Mouse (Mus musculus) retina, postnatal 1 day (tissue): ENCODE measurements around the gene Alkbh3.

Source experiments
- DNase-seq: peaks from one replicate; pipeline ENCODE4 v3.0.0-alpha.2; 2012

The Alkbh3 gene

DNA sequence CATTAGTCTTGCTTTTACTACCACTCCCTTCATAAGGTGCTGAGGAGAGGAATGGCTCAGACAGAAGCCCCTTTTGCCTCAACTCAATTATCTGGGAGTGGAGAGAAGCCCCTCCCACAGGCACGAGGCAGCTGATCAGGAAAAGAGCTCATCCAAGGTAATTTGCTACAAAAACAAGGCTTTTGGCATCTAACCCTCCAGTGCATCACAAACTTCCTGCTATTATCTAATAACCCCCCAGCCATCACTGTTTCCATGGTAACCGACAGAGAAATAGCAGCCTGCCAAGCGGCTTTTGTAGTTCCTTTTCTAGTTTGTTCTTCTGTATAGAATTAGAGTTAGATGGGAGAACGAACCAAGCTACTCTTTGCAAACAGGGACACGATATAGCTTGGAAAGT is 18.3 kb downstream of the Alkbh3 start:
- no peak for DNase-seq

DNA sequence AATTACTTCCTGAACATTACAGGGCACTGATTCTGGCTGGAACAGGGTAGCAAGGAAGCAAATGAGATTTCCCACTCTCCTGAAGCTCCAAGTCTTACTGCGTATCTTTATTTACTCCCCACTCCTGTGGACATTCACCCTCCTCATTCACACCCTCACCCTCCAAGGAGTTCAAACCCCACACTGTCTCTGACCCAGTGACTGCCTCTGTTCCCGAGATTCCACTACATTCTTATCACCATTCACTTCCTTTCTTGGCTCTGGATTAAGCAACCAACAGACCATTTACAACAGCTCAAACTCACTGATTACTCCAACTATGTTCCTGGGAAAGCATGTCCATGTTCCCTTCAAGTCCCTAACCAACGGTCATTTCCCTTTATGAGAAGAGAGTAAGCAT is 19.3 kb downstream of the Alkbh3 start:
- no peak for DNase-seq

DNA sequence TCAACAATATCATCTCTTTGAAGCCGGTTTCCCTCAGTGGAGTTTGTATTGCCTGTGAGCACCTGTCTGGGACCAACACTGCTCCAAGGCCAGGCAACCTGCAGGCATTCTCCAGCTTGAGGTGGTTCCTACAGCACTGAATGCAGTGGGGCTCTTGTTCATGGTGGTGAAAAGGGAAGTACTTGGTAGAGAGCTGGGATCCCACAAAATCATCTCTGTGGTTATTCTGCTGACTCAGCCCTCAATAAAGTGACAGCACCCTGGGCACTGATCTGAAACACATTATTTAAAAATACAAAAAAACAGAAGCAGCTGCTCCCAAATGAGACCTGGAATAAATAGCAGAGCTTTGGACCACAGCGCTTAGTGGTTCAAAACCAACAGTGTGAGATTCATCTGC is 22.2 kb downstream of the Alkbh3 start:
- DNase-seq: no peak

DNA sequence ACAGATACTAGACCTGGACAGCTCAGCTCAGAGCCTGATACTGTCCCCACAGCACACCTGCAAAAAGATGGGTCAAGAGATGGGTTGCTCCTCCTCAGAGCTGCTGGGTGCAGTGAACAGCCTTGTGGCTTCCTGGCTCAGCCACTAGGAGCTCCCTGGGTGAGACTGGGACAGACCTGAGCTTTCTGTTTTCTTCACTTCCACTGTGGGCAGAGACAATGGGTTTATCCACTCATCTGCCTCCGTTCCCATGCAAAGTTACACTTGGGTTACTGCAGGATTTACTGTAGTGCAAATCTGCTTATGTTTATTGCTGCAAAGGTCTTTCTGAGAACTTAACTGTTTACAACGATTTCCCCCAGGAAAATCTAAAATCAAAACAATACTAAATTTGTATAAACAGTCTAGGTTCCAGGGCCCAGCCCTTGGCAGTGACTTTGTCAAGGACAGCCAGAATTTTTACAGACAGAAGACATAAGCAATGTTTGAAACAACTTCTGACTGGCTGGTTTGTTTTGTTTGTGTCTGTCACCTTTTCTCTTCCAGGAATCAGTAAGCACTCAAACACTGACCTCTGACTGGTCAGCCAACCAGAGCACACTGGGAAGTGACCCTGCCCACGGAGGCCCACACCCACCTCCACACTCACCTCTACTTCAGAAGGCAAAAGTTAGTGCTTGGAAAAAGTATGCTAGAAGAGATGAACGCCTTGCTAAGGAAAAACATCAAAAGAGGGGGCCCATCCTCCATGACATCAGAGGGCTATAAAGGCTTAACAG is 28.0 kb downstream of the Alkbh3 start:
- no peak for DNase-seq

DNA sequence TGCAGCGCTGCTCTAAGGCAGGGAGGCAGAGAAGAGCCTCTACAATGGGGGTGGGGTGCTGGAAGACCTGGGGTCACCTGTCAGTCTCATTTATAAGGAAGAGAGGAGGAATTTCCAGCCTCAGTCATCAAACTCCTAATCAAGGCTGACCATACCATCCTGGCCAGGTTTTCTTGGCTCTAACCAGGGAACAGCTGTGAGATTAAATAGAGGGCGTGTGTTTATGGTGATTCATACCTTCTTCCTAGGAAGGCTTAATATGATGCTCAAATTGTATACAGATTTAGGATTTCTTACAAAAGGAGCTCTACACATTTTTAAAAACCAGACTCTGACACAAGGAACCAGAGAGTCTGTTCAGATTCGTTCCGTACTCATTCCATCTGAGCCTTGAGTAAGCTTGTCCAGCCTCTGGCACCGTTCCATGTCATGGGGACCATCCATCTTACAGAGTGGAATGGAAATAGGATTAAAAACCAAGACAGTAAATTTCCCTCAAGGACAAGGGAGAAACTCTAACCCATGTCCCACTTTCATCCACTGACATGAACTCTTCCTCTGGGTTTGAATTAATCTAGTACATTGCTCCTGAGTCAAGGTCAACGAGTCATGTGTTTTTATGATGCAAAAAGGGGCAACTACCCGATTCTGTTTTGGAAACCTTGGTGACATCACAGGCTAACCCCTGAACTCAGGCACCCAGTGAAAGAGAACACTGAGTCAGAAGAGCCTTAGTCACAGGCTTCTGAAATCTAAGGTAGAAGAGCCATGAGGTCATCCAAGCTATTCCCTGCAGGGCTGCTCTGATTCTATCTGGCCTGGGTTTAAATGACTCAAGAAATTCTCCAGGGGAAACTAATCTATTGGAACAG is 31.1 kb downstream of the Alkbh3 start:
- no peak for DNase-seq

DNA sequence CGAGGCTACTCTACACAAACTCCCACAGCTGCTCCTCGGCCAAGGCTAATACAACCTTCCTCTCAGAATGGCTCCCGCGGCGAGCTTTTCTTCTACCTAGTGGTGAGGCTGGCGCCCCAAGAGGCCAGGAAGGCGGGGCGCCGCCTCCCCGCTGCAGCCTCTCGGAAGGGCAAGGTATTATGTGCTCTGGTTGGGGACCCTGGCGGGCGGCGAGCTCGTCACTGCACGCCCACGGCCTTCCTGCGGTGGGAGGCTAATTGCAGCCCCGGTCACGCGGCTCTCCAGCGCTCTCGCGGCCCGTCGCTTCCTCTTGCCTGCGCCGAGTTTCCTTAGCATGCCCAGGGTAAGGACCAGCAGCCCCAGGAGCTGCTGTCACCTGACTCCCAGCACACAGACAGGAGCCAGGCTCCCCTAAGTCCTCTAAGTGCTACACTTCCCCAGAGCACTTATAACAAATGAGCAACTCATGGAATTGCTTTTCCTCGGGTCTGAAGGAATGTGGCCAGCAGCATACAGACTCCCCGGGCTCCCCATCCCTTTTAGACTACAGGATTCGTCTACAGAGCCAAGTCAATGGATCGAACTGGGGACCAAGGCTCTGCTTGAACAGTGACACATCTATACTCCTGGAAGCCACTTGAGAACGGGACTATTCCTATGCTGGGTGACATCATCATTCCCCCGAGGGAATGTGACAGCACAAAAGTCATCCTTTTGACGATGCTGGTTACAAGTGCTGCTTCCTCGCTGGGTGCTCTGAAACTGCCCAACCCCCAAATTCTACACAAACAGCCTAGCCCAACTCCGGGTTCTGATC is 34.0 kb downstream of the Alkbh3 start:
- DNase-seq: peak; percentile 81

DNA sequence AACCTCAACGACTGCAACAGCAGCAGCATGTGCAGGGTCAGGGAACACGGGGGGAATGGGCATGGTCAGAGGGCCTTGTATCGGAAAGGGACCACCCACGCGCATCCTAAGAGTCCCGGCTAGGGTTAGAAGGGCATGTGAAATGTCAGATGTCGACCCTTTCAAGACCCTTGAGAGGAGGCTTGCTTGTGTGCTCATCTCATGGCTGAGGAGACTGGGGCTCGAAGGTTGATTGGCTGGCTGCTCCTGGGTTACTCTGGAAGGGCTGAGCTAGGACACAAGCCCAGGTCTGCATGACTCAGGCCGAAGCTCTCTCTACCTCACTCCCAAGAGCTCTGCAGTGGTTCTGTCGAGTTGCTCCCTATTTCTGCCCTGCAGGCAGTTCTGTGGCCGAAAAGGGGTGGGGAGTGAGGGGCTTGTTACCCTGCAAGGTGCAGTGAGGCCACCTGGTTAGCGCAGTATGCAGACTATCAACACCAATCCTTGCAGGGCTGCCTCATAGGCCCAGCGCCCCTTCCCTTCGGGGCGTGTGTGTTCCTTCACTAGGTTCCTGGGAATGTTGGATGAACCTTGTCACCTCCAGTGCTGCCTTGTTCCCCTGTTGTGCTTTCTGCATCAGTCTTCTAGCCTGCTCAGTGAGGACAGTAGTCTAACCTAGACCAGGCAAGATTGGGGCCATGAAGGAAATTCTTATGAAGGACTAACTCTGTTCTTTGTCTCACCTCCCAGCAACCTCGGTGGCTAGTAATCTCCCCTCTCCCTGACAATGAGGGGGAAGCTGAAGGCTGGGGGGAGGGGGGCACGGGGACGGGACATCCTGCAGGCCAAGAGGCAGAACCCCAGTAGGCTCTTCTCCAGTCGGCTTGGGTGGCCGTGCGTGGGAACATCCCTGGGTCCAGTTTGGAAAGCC is 34.8 kb downstream of the Alkbh3 start:
- peak; percentile 39 for DNase-seq

DNA sequence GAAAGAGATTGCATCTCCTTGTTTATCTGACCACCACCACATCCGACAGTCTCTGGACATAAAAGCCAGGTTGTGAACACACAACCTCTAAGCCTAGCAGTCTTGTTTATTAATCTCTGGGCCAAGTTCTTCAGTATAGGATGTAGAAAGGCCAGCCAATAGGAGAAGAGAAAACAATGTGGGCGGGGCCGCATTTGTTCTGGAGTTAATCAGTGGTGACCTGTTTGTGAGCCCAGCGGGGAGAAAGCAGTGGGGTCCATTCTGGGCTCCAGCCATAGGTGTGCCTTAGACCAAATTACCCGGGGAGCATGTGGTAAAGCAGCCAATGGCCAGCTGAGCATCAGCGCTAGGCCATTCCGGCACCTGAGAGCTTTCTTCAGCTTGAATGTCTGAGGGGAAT is 35.6 kb downstream of the Alkbh3 start:
- peak; percentile 61 for DNase-seq

DNA sequence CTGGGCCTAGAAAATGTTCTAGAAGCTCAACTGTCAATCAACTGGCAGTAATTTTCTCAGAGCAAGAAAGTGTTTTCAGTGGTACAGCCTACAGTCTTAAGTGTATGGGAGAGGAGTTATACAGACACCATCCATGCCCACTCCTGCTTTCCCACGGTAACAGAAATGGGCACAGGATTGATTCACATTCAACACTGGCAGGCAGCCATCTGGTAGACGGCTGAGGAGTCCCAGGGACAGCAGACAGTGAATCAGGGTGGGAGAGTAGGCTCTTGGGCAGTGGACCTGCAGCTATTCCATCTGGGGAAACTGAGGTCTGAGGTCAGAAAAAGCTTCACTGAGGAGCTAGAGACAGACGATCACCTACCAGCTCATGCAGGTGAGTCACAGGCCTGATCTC is 39.0 kb downstream of the Alkbh3 start:
- no peak for DNase-seq

DNA sequence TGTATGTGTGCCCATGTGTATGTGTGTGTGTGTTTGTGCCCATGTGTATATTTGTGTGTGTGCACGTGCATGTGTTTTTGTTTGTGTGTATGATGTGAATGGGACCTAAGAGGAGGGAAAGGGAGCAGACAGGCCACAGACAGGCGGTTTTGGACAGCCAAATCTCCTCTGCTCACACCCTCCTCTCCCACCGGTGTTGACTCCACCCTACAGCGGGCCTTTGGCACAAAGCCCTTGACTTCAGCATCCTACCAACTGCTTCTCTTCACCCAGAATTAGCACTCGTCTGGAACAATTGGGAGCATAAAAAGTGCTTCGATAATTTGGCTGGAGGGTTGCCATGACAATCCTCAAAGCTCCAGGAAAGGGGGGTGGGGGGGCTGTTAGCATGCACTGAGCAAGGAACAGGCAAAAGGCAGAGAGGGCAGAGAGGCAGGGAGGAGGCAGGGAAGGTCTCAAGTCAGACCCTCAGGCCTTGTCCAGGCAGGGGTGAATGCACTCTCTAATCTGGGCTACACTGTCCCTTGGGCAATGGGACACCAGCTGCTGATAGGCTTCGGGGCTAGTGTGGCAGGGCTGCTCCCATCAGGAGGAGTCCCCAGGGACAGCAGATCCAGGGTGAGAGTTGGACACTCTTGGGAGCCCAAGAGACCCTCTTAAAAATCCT is 46.0 kb downstream of the Alkbh3 start:
- DNase-seq: peak; percentile 45

DNA sequence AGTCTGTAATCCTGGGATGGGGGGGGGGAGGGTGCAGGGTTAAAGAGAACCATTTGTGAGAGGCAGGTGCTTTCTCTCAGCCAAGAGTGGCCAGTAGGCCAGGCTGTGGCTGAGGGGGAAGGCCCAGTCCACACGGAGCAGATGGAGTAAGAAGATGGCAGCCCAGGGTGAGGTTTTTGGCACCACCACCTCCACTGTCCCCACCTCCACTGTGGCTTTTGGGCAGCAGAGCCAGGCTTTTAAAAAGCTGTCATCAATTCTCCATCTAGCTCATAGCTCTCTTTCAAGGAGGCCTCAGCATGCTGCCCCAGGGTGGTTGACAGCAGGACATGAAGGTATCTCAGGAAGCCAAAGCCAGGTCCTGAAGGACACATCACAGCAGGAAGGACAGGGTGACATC is 46.8 kb downstream of the Alkbh3 start:
- DNase-seq: no peak

DNA sequence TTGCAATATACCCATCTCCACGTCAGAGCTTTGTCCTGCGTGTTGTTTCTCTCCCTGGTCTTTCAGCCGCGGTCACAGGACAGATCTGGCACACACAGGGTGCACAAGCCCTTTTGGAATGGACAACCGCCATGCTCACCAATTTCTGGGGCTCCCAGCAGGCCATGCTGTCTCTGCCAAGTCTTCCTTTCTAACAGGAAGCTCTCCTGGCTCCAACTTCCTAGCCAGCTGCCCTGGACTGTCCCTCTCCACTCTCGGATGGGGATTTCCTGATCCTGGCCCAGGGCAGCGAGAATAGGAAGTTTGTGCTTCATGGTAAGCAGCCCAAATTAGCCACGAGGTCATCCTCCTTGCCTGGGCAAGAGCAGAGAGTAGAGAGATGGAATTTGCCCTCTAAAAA is 48.9 kb downstream of the Alkbh3 start:
- DNase-seq: no peak

DNA sequence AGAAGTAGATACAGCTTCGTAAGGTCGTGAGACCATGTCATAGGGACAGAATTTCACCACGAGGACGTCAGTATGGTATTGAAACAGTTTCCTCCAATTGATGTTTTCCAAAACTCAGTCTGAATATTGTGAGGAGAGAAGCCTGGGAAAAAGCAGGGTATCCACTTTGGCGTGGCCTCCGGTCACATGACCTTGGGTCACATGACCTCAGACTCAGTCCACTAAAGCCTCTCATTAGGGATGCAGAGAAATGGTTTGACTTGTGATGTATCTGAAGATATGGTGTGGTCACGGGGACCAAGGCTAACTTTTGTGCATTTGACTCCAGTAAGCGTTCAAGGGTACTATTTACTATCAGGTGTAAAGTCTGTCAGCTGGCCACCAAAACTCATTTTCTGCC is 51.3 kb downstream of the Alkbh3 start:
- no peak for DNase-seq

DNA sequence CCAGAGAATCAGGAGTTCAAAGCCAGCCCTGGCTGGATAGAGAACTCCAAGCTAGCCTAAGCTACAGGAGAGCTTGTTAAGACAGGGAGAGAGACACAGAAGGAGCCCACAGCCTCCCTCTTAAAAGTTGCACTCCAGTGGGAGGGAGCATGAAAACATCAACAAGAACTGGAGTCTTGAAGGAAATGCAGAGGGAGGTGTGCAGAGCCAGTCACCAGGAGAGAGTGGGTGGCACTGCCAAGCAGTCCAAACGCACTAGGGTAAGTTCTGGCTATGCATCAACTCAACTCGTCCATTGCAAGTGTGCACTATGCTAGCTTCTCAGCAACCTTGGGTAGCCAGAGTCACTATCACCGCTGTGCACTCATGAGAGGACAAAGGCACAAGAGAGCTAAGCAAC is 52.4 kb downstream of the Alkbh3 start:
- peak; percentile 9 for DNase-seq

DNA sequence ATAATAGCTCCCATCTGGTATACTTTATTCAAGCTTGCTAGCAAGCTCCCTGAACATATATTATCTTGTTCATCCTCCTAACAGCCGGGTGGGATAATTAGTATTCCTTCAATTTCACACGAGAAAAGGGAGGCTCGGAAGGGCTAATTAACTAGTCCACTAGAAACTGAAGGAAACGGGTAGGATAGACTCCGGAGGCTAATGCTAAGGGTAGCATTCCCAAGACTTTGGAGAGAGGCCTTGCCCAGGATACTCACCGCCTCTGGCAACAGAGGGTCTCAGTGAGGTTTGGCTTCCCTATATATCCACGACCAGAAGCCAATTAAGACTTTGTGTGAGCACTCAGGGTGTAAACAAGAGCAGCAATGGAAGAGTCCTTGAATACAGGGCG is 52.8 kb downstream of the Alkbh3 start:
- no peak for DNase-seq

DNA sequence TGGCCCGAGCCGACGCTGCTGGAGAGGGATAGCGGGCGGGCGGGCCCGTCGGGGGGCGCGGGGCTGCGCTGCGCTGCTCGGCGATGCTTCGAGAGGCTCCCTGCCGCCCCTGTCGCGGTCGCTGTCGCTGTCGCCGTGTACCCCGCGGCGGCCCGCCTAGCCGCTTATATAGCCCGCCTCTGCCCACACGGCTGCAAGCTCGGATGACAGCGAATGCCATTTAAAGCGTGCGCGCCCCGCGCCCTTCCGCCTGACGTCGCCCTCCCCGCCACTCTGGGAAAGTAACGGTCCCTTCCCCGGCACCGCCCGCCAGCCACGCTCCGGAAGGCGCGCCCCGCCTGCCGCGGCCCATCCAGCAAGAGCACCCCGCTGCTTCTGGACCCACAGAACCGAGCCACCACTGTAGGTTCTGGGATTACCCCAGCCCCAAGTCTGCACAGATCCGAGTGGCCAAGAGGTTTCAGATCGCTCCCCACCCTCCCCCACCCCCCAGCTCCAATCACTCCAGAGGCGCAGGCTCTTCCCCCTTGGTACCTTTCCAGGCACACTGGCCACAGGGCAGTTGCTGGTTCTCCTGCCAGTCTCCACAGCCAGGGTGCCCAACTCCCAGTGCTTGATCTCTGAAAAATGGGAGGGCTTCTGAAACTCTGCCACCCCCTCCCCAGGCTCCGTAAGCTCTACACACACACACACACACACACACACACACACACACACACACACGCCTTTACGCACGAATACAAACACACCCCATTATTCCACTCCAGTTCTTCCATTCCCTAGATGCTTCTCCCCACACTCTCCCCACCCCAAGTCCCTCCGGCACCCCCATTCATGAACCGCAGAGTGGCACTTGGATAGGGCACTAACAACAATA is 53.5 kb downstream of the Alkbh3 start, which contains the start of gene Gm13889:
Gm13889 (minus strand) TSS at position 294 of the 877 bp plus-strand sequence.
- DNase-seq: peak; percentile 90

DNA sequence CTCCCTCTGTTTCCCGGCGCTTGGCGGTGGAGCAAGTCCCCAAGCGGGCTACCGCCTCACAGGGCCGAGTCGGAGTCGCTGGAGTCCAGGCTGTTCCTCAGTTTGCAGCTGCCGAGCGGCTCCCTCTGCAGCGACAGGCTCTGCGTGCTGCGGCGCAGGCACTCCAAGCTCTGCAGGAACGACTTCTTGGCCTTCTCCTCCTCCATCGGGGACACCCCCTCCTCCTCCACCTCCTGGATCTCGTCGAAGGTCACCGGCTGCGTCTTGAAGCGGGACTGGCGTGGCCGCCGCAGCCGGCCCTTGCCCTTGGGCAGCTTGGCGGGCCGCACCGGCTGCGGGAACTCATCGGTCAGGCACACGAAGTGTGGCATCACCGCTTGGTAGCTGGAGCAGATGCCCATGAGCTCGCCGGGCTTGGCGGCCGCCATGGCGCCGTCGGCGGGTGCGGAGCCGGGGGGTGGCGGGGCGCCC is 54.2 kb downstream of the Alkbh3 start:
- peak; percentile 74 for DNase-seq

DNA sequence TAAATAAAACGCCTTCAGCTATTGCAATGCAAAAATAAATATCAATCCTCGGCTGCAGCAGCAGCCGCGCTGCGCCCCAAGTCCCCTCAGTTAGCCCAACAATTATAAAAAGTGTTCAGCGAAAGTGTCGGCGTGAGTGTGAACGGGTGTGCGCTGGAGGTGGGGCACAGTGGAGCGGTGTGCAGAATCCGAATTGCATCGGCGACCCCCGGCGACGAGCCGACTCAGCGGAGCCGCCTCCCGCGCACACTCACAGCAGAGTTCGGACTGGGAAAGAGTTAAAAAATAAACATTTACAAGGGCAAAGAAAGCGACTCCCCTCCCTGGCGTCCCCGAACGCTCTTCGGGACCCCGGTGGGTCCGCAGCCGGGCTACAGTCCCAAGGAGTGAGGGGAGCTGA is 54.7 kb downstream of the Alkbh3 start:
- no peak for DNase-seq

DNA sequence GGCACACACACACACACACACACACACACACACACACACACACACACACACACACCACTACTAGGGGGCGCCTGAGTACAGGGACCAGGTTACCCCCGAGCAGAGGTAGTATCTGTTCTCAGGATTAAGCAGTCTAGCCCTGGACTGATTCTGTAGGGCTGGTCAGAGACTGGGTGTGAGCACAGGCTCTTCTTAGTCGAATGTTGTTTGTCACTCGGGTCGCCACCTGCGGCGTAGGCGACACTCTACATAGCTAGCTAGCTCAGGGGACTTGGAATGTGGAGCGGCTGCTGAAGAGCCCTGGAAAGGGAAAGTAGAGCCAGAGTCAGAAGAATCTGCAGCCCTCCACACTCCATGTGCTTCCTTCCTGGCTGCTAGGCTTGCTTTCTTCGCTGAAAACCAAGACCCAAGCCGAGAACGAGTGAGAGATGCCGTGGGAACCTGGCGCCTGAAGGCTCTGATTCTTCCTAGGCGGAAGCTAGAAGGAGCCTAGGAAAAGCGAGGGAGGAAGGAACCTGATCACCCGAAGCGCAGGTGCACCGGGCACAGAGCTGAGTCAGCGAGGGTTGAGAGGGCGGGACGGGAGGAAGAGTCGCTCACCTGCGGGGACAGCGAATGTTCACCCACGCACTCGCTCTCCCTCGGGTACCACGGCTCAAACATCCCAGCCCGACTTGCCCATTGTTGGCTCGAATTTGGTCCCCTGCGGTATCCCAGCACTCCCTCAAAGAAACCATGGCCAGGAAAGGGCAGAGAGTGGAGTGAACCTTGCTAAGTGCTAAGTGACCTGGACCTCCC is 55.6 kb downstream of the Alkbh3 start:
- peak; percentile 60 for DNase-seq

DNA sequence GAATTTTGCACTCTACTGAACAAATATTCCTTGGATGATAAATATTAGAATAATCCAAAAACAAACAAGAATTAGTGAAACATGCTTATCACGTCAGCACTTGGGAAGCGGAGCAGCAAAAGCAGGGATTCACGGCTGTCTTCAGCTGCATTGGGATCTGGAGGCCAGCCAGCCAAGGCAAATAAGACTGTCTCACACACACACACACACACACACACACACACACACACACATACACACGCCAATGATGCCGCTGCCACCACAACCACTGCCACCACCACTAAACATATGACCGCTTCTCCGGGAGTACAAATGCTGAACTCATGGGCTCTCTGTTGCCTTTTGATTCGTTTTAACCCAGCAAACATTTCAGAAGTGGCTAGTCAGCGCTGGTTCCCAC is 56.9 kb downstream of the Alkbh3 start:
- peak; percentile 19 for DNase-seq
